Mouse (Mus musculus) embryonic facial prominence, embryonic 12.5 days (tissue): ENCODE data around the gene Gm6370. TPM values are rescaled to one million over a fixed set of nuclear protein-coding genes. Genes with fewer than 3 reads are reported as not detected.
"Not testable (repeated sequence)": the region's sequence is repeated elsewhere in the genome, so short reads cannot be mapped to it uniquely, and the experiment has no call there.

Experiments used
- ATAC-seq: fragments of 200-750 bp; cut with Nextera tagmentation; 2 replicates; pipeline ENCODE4 v1.8.0; 2017; ENCODE audit not compliant: insufficient number of reproducible peaks, insufficient read depth, low FRiP score, low TSS enrichment
- H3K27ac ChIP-seq: fragments of 300-500 bp; sonication (generic); 2 replicates; pipeline ENCODE4 v1.5.1; 2016; ENCODE audit warnings: mild to moderate bottlenecking
- H3K27me3 ChIP-seq: fragments of 300-500 bp; sonication (generic); 2 replicates; pipeline ENCODE4 v1.6.1; 2016; ENCODE audit warnings: mild to moderate bottlenecking, moderate library complexity
- H3K36me3 ChIP-seq: fragments of 300-500 bp; sonication (generic); 2 replicates; pipeline ENCODE4 v1.6.1; 2016; ENCODE audit warnings: mild to moderate bottlenecking
- H3K4me1 ChIP-seq: fragments of 300-500 bp; sonication (generic); 2 replicates; pipeline ENCODE4 v1.6.1; 2016
- H3K4me2 ChIP-seq: fragments of 300-500 bp; sonication (generic); replicated peaks from 2 replicates; pipeline ENCODE4 v1.6.1; 2016; ENCODE audit warnings: mild to moderate bottlenecking, moderate library complexity
- H3K4me3 ChIP-seq: fragments of 300-500 bp; sonication (generic); 2 replicates; pipeline ENCODE4 v1.5.1; 2016; ENCODE audit warnings: mild to moderate bottlenecking
- H3K9ac ChIP-seq: fragments of 300-500 bp; sonication (generic); 2 replicates; pipeline ENCODE4 v1.6.1; 2016; ENCODE audit warnings: mild to moderate bottlenecking, moderate library complexity
- H3K9me3 ChIP-seq: fragments of 300-500 bp; sonication (generic); 2 replicates; pipeline ENCODE4 v1.6.1; 2016; ENCODE audit warnings: mild to moderate bottlenecking, moderate library complexity
- WGBS: fragments of 180-500 bp; shearing (Covaris S2); methylation state at CpG from one replicate; pipeline ENCODE4 v1.1.7; 2016; 5-methylcytosine and 5-hydroxymethylcytosine counted together
- polyA plus RNA-seq: library from polyadenylated mRNA; unstranded; fragments of >200 nt; fragmentation: Nextera tagmentation; extraction: Ambion mirVana; gene quantifications from 2 replicates; pipeline ENCODE4 v1.2.1, GENCODE M21; 2016

The Gm6370 gene
- polyA plus RNA-seq: not detected in 2 replicates

GRCm38 (mm10) chr5:146491063-146491462 is at the start of gene Gm6370:
TSS of gene Gm6370 (plus strand) at chr5:146491363.
- not testable (repeated sequence) for H3K36me3 ChIP-seq, H3K27me3 ChIP-seq, H3K4me2 ChIP-seq, H3K4me1 ChIP-seq, H3K27ac ChIP-seq, H3K9ac ChIP-seq, H3K9me3 ChIP-seq, ATAC-seq, H3K4me3 ChIP-seq
- no CpG with 5 or more reads among the region's 5 CpGs for WGBS

- Histone ChIP-seq H3K4me3 (no peak overlapping the region), H3K27me3 (no peaks in the 10 kb centered on the region), H3K9me3 (no peaks in the 10 kb centered on the region), H3K9ac (no peak overlapping the region), H3K36me3 (peaks cover 7% of the 10 kb centered on the region; the same call in 1 of the 2 replicates), H3K4me2 (no peak overlapping the region), H3K27ac (no peak overlapping the region), H3K4me1 (no peaks in the 10 kb centered on the region)
- WGBS: 89% methylated on average over 2 of the region's 2 CpGs
- ATAC-seq: no peak
Measured at GRCm38 (mm10) chr5:146442767-146443166, 48.4 kb upstream of the Gm6370 start.

GRCm38 (mm10) chr5:146446633-146447032 is 44.5 kb upstream of the Gm6370 start:
- no peak for ATAC-seq
- WGBS: 82% methylated on average over 2 of the region's 2 CpGs

GRCm38 (mm10) chr5:146451592-146452254 is 39.4 kb upstream of the Gm6370 start:
- no peak overlapping the region for H3K27ac ChIP-seq
- no peaks in the 10 kb centered on the region for H3K9me3 ChIP-seq
- H3K4me1 ChIP-seq: no peaks in the 10 kb centered on the region
- WGBS: 71% methylated on average over 11 of the region's 11 CpGs
- H3K4me3 ChIP-seq: no peak overlapping the region
- H3K36me3 ChIP-seq: 0 out of 2 replicates have a peak, but pooled peaks cover 2% of the 10 kb centered on the region
- H3K4me2 ChIP-seq: no peak overlapping the region
- H3K27me3 ChIP-seq: no peaks in the 10 kb centered on the region
- H3K9ac ChIP-seq: no peak overlapping the region
- no peak for ATAC-seq

More at GRCm38 (mm10) chr5:146446633-146447032, 44.5 kb upstream of the Gm6370 start:
- no peak overlapping the region for H3K4me3 ChIP-seq
- H3K9me3 ChIP-seq: no peaks in the 10 kb centered on the region
- no peaks in the 10 kb centered on the region for H3K27me3 ChIP-seq
- H3K36me3 ChIP-seq: no peaks in the 10 kb centered on the region
- no peak overlapping the region for H3K27ac ChIP-seq
- H3K4me1 ChIP-seq: no peaks in the 10 kb centered on the region
- no peak overlapping the region for H3K9ac ChIP-seq
- H3K4me2 ChIP-seq: no peak overlapping the region

GRCm38 (mm10) chr5:146453556-146453955 is 37.6 kb upstream of the Gm6370 start:
- WGBS: 92% methylated on average over 6 of the region's 6 CpGs
- Histone ChIP-seq H3K36me3 (0 out of 2 replicates have a peak, but pooled peaks cover 2% of the 10 kb centered on the region), H3K9me3 (no peaks in the 10 kb centered on the region), H3K9ac (no peak overlapping the region), H3K4me3 (no peak overlapping the region), H3K27ac (no peak overlapping the region), H3K4me1 (no peaks in the 10 kb centered on the region), H3K4me2 (no peak overlapping the region), H3K27me3 (no peaks in the 10 kb centered on the region)
- ATAC-seq: no peak

GRCm38 (mm10) chr5:146461612-146462011 is 29.6 kb upstream of the Gm6370 start:
- Histone ChIP-seq H3K27me3 (no peaks in the 10 kb centered on the region), H3K27ac (no peak overlapping the region), H3K9me3 (no peaks in the 10 kb centered on the region), H3K4me3 (no peak overlapping the region), H3K4me1 (no peaks in the 10 kb centered on the region), H3K36me3 (0 out of 2 replicates have a peak, but pooled peaks cover 11% of the 10 kb centered on the region), H3K4me2 (no peak overlapping the region), H3K9ac (no peak overlapping the region)
- 82% methylated on average over 8 of the region's 8 CpGs for WGBS
- no peak for ATAC-seq

GRCm38 (mm10) chr5:146466663-146467062 is 24.5 kb upstream of the Gm6370 start:
- Histone ChIP-seq H3K4me2 (no peak overlapping the region), H3K4me3 (no peak overlapping the region), H3K9ac (no peak overlapping the region), H3K4me1 (no peaks in the 10 kb centered on the region), H3K9me3 (no peaks in the 10 kb centered on the region), H3K27me3 (no peaks in the 10 kb centered on the region), H3K27ac (no peak overlapping the region), H3K36me3 (peaks cover 12% of the 10 kb centered on the region)
- no peak for ATAC-seq
- 94% methylated on average over 19 of the region's 19 CpGs for WGBS

GRCm38 (mm10) chr5:146468311-146468710 is 22.9 kb upstream of the Gm6370 start:
- Histone ChIP-seq H3K27ac (no peak overlapping the region), H3K27me3 (no peaks in the 10 kb centered on the region), H3K36me3 (peaks cover 7% of the 10 kb centered on the region), H3K4me2 (no peak overlapping the region), H3K4me3 (no peak overlapping the region), H3K9me3 (no peaks in the 10 kb centered on the region), H3K4me1 (no peaks in the 10 kb centered on the region), H3K9ac (no peak overlapping the region)
- no peak for ATAC-seq
- 97% methylated on average over 9 of the region's 9 CpGs for WGBS

GRCm38 (mm10) chr5:146470821-146471220 is 20.3 kb upstream of the Gm6370 start:
- Histone ChIP-seq H3K4me3 (no peak overlapping the region), H3K36me3 (peaks cover 7% of the 10 kb centered on the region), H3K27me3 (no peaks in the 10 kb centered on the region), H3K9ac (no peak overlapping the region), H3K9me3 (no peaks in the 10 kb centered on the region), H3K4me2 (no peak overlapping the region), H3K27ac (no peak overlapping the region), H3K4me1 (no peaks in the 10 kb centered on the region)
- ATAC-seq: no peak
- 90% methylated on average over 9 of the region's 9 CpGs for WGBS

- WGBS: 90% methylated on average over 5 of the region's 5 CpGs
- Histone ChIP-seq H3K27ac (no peak overlapping the region), H3K9ac (no peak overlapping the region), H3K4me3 (no peak overlapping the region), H3K36me3 (peaks cover 7% of the 10 kb centered on the region), H3K9me3 (no peaks in the 10 kb centered on the region), H3K27me3 (no peaks in the 10 kb centered on the region), H3K4me2 (no peak overlapping the region), H3K4me1 (no peaks in the 10 kb centered on the region)
- ATAC-seq: no peak
Measured at GRCm38 (mm10) chr5:146471311-146471710, 19.9 kb upstream of the Gm6370 start.

GRCm38 (mm10) chr5:146471821-146472220 is 19.3 kb upstream of the Gm6370 start:
- H3K4me2 ChIP-seq: no peak overlapping the region
- peaks cover 5% of the 10 kb centered on the region for H3K36me3 ChIP-seq
- H3K4me3 ChIP-seq: no peak overlapping the region
- WGBS: 90% methylated on average over 12 of the region's 12 CpGs
- H3K9me3 ChIP-seq: no peaks in the 10 kb centered on the region
- no peak for ATAC-seq
- no peak overlapping the region for H3K9ac ChIP-seq
- H3K27me3 ChIP-seq: no peaks in the 10 kb centered on the region
- H3K4me1 ChIP-seq: no peaks in the 10 kb centered on the region
- H3K27ac ChIP-seq: no peak overlapping the region

- H3K36me3 ChIP-seq, H3K4me1 ChIP-seq, H3K4me3 ChIP-seq, H3K27ac ChIP-seq, H3K4me2 ChIP-seq, ATAC-seq, H3K27me3 ChIP-seq, H3K9me3 ChIP-seq, H3K9ac ChIP-seq: not testable (repeated sequence)
- WGBS: 9% methylated on average over 4 of the region's 4 CpGs
Measured at GRCm38 (mm10) chr5:146479564-146479963, 11.6 kb upstream of the Gm6370 start.
